Mouse (Mus musculus) kidney, adult 8-10 months (tissue): ENCODE measurements around the gene Pou4f1.

Experiments used
- DNase-seq, 2 experiments: peaks; one replicate each; pipeline ENCODE4 v3.0.0; 2022

The Pou4f1 gene

GRCm38 (mm10) chr14:104453824-104454223, 14.0 kb downstream of the Pou4f1 start:
- DNase-seq, result peak in 1 of 2 experiments; percentile 54

- DNase-seq, result no peak
Observed at GRCm38 (mm10) chr14:104434293-104434692, 33.5 kb downstream of the Pou4f1 start.

GRCm38 (mm10) chr14:104430819-104431218, 37.0 kb downstream of the Pou4f1 start:
- DNase-seq, result no peak

GRCm38 (mm10) chr14:104423688-104424470, 43.9 kb downstream of the Pou4f1 start:
- no peak for DNase-seq
